Mouse (Mus musculus): ENCODE results near the gene Ctdnep1. TPM values are rescaled to one million over a fixed set of nuclear protein-coding genes. Genes with fewer than 3 reads are reported as not detected.

Ctdnep1 gene
- polyA plus RNA-seq (2015; fragmentation: Nextera tagmentation; extraction: Ambion mirVana) = 19.0 and 24.6 TPM in 2 replicates

- Histone ChIP-seq H3K4me3 (replicated peaks; ENCODE audit: low read length) (peak within 1 kb of the TSS; percentile 73), H3K27me3 (replicated peaks; ENCODE audit: control insufficient read depth, insufficient read depth, low read length) (no peaks in the 10 kb centered on the region), H3K9me3 (ENCODE audit: control insufficient read depth, low read length) (no peaks in the 10 kb centered on the region), H3K27ac (ENCODE audit: low read length) (peak within 1 kb of the TSS; percentile 98), H3K9ac (replicated peaks; ENCODE audit: low read depth, low read length) (peak within 1 kb of the TSS; percentile 80), H3K4me1 (replicated peaks; ENCODE audit: control insufficient read depth, insufficient read depth, low read length) (peaks cover 30% of the 10 kb centered on the region), H3K36me3 (ENCODE audit: control insufficient read depth, insufficient read depth) (peaks cover 17% of the 10 kb centered on the region), H3K4me2 (ENCODE audit: low read length) (peak within 1 kb of the TSS; percentile 77)
- WGBS = under 1% methylated on average over 43 of the region's 43 CpGs
- no peak; the same call in 1 of the 2 replicates for ATAC-seq
Observed at GRCm38 (mm10) chr11:69981141-69981762, at the start of gene Ctdnep1. TSS of gene Ctdnep1 (plus strand) at chr11:69981156.

GRCm38 (mm10) chr11:69931769-69932168, 49.2 kb upstream of the Ctdnep1 start:
- H3K4me2 ChIP-seq (ENCODE audit: low read length) = no peak overlapping the region
- ATAC-seq = no peak
- H3K4me1 ChIP-seq (replicated peaks; ENCODE audit: control insufficient read depth, insufficient read depth, low read length) = peaks cover 22% of the 10 kb centered on the region

DNA sequence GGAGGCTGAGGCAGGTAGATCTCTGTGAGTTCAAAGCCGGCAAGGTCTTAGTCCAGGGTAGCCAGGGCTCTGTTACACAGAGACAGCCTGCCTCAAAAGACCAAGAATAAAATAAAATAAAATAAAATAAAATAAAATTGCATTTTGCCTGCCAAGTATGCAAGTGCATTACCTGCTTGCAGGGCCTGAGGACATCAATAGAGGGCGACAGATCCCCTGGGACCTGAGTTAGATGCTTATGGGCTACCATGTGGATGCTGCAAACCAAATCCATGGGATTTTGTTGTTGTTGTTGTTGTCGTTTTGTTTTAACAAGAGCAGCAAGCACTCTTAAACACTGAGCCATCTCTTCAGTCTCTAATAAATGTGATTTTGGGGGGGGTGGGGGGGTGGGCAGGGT, 48.7 kb upstream of the Ctdnep1 start:
- Histone ChIP-seq H3K27ac (ENCODE audit: low read length) (no peak overlapping the region), H3K4me1 (replicated peaks; ENCODE audit: control insufficient read depth, insufficient read depth, low read length) (peaks cover 22% of the 10 kb centered on the region), H3K9me3 (ENCODE audit: control insufficient read depth, low read length) (no peaks in the 10 kb centered on the region), H3K27me3 (replicated peaks; ENCODE audit: control insufficient read depth, insufficient read depth, low read length) (peaks cover 7% of the 10 kb centered on the region), H3K9ac (replicated peaks; ENCODE audit: low read depth, low read length) (no peak overlapping the region), H3K4me2 (ENCODE audit: low read length) (no peak overlapping the region), H3K36me3 (ENCODE audit: control insufficient read depth, insufficient read depth) (no peaks in the 10 kb centered on the region), H3K4me3 (replicated peaks; ENCODE audit: low read length) (no peak overlapping the region)
- WGBS = 45% methylated on average over 3 of the region's 3 CpGs
- ATAC-seq = no peak

More at GRCm38 (mm10) chr11:69931769-69932168, 49.2 kb upstream of the Ctdnep1 start:
- Histone ChIP-seq H3K27ac (ENCODE audit: low read length) (no peak overlapping the region), H3K9ac (replicated peaks; ENCODE audit: low read depth, low read length) (no peak overlapping the region), H3K36me3 (ENCODE audit: control insufficient read depth, insufficient read depth) (no peaks in the 10 kb centered on the region), H3K4me3 (replicated peaks; ENCODE audit: low read length) (no peak overlapping the region), H3K27me3 (replicated peaks; ENCODE audit: control insufficient read depth, insufficient read depth, low read length) (peaks cover 2% of the 10 kb centered on the region; the same call in 1 of the 2 replicates), H3K9me3 (ENCODE audit: control insufficient read depth, low read length) (no peaks in the 10 kb centered on the region)
- WGBS = 72% methylated on average over 8 of the region's 8 CpGs

DNA sequence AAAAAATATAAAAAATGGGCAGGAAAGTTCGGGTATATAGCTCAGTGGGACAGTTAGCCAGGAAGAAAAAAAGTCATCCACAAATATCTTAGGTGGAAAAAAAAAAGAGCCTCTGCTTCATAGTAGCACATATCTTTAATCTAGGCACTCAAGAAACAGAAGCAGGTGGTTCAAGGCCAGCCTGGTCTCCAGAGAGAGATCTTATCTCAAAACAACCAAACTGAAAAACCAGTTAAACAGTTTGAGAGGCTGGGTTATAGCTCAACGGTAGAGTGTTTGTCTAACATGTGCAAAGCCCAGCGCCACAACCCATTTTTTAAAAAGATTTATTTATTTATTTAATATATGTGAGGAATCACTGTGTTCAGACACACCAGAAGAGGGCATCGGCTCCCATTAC, 47.9 kb upstream of the Ctdnep1 start:
- peaks cover 10% of the 10 kb centered on the region for H3K27me3 ChIP-seq (replicated peaks; ENCODE audit: control insufficient read depth, insufficient read depth, low read length)
- no peaks in the 10 kb centered on the region for H3K36me3 ChIP-seq (ENCODE audit: control insufficient read depth, insufficient read depth)
- WGBS = 76% methylated on average over 4 of the region's 4 CpGs
- ATAC-seq = no peak
- H3K27ac ChIP-seq (ENCODE audit: low read length) = no peak overlapping the region
- H3K4me2 ChIP-seq (ENCODE audit: low read length) = no peak overlapping the region
- no peaks in the 10 kb centered on the region for H3K9me3 ChIP-seq (ENCODE audit: control insufficient read depth, low read length)
- H3K4me1 ChIP-seq (replicated peaks; ENCODE audit: control insufficient read depth, insufficient read depth, low read length) = peaks cover 22% of the 10 kb centered on the region
- H3K9ac ChIP-seq (replicated peaks; ENCODE audit: low read depth, low read length) = no peak overlapping the region
- no peak overlapping the region for H3K4me3 ChIP-seq (replicated peaks; ENCODE audit: low read length)

DNA sequence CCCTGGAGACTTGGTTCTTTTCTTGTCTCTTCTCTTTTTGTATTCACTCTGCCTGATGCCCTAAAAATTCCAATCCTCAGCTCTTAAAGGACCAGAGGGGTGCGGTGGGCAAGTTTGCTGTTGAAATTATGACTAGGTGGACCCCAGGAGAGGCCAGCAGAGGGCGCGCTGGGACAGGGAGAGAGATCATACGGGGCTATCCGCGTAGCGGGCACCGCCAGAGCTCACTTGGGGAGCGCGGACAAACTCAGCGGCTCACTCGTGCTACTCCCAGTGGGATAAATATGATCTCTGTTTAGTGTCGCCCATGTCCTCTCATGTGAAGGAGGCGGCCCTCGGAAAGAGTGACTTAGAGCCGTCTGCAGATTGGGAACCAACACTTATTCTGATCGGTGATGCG, 46.8 kb upstream of the Ctdnep1 start:
- H3K4me2 ChIP-seq (ENCODE audit: low read length) = peak overlapping the region; percentile 45
- no peaks in the 10 kb centered on the region for H3K9me3 ChIP-seq (ENCODE audit: control insufficient read depth, low read length)
- no peak overlapping the region for H3K9ac ChIP-seq (replicated peaks; ENCODE audit: low read depth, low read length)
- H3K27ac ChIP-seq (ENCODE audit: low read length) = no peak overlapping the region
- peak overlapping the region; percentile 26 for H3K4me3 ChIP-seq (replicated peaks; ENCODE audit: low read length)
- H3K36me3 ChIP-seq (ENCODE audit: control insufficient read depth, insufficient read depth) = no peaks in the 10 kb centered on the region
- 1% methylated on average over 18 of the region's 18 CpGs for WGBS
- peak; percentile 56 for ATAC-seq
- H3K27me3 ChIP-seq (replicated peaks; ENCODE audit: control insufficient read depth, insufficient read depth, low read length) = peaks cover 13% of the 10 kb centered on the region
- peaks cover 22% of the 10 kb centered on the region for H3K4me1 ChIP-seq (replicated peaks; ENCODE audit: control insufficient read depth, insufficient read depth, low read length)

DNA sequence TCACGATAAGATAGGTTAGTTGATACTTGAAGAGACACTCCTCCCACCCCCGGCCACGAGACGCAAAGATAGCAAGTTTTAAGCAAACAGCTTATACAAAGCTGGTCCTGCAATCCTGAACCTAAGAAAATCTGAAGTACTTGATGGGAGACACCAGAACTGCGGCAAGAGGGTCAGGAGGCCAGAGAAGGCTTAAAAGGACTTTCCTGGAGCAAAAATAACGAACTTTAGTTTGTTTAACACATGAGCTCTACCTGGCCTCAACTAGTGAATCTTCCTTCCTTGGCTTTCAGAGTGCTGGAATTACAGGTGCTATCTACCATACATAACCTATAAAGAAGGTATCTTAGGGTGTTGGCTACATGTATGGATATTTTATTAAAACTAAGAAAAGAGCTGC, 46.3 kb upstream of the Ctdnep1 start:
- Histone ChIP-seq H3K9ac (replicated peaks; ENCODE audit: low read depth, low read length) (no peak overlapping the region), H3K4me3 (replicated peaks; ENCODE audit: low read length) (peak overlapping the region; percentile 26), H3K4me2 (ENCODE audit: low read length) (peak overlapping the region; percentile 45; the same call in 1 of the 2 replicates), H3K4me1 (replicated peaks; ENCODE audit: control insufficient read depth, insufficient read depth, low read length) (peaks cover 22% of the 10 kb centered on the region), H3K36me3 (ENCODE audit: control insufficient read depth, insufficient read depth) (no peaks in the 10 kb centered on the region), H3K27ac (ENCODE audit: low read length) (no peak overlapping the region), H3K9me3 (ENCODE audit: control insufficient read depth, low read length) (no peaks in the 10 kb centered on the region), H3K27me3 (replicated peaks; ENCODE audit: control insufficient read depth, insufficient read depth, low read length) (peaks cover 13% of the 10 kb centered on the region)
- 17% methylated on average over 6 of the region's 6 CpGs for WGBS
- no peak for ATAC-seq

DNA sequence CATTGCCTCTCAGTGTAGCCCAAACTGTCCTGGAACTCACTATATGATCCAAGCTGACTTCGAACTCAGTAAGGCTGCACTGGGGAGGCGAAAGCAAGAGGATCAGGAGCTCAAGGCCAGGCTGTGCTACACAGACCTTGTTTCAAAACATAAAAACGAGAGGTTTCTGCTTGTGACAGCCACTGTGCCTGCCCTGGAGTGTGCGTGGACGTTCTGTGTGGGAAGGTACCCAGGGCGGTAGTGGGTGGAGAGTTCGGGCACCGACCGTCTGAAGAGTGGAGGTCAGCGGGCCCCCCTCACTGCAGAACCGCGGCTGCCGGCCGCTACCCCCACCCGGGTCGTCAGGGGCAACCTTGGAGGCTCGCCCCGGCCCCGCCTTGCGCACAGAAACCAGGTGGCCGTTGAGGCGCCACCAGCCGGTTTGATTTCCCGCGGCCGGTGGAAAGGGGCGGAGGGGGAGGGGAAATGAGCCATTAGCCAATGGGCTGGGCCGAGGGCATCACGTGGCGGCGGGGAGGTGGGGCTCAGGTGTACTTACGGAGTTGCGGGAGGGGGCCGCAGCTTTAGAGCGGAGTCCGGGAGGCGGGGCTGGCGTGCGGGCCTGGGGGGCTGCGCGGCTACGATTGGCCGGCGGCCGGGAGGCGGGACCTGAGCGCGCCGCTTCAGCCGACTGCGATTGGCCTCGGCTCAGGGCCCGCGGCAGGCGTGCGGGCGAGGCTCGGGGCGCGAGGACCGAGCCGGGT, 45.6 kb upstream of the Ctdnep1 start, which contains the start of gene Ybx2:
Ybx2 (plus strand) TSS at position 660 of the 743 bp plus-strand sequence.
- Histone ChIP-seq H3K9me3 (ENCODE audit: control insufficient read depth, low read length) (no peaks in the 10 kb centered on the region), H3K4me1 (replicated peaks; ENCODE audit: control insufficient read depth, insufficient read depth, low read length) (peaks cover 22% of the 10 kb centered on the region), H3K36me3 (ENCODE audit: control insufficient read depth, insufficient read depth) (no peaks in the 10 kb centered on the region), H3K4me2 (ENCODE audit: low read length) (peak within 1 kb of the TSS; percentile 100), H3K27me3 (replicated peaks; ENCODE audit: control insufficient read depth, insufficient read depth, low read length) (peaks cover 13% of the 10 kb centered on the region), H3K9ac (replicated peaks; ENCODE audit: low read depth, low read length) (peak within 1 kb of the TSS; percentile 62), H3K27ac (ENCODE audit: low read length) (no peak within 1 kb of the TSS), H3K4me3 (replicated peaks; ENCODE audit: low read length) (peak within 1 kb of the TSS; percentile 61)
- peak; percentile 89 for ATAC-seq
- 1% methylated on average over 56 of the region's 62 CpGs for WGBS

- under 1% methylated on average over 24 of the region's 30 CpGs for WGBS
- Histone ChIP-seq H3K4me1 (replicated peaks; ENCODE audit: control insufficient read depth, insufficient read depth, low read length) (peaks cover 22% of the 10 kb centered on the region), H3K9ac (replicated peaks; ENCODE audit: low read depth, low read length) (peak overlapping the region; percentile 62), H3K27me3 (replicated peaks; ENCODE audit: control insufficient read depth, insufficient read depth, low read length) (peaks cover 13% of the 10 kb centered on the region), H3K4me3 (replicated peaks; ENCODE audit: low read length) (peak overlapping the region; percentile 61), H3K4me2 (ENCODE audit: low read length) (peak overlapping the region; percentile 100), H3K27ac (ENCODE audit: low read length) (no peak overlapping the region), H3K9me3 (ENCODE audit: control insufficient read depth, low read length) (no peaks in the 10 kb centered on the region), H3K36me3 (ENCODE audit: control insufficient read depth, insufficient read depth) (no peaks in the 10 kb centered on the region)
- ATAC-seq = peak; percentile 21; the same call in 1 of the 2 replicates
Observed at GRCm38 (mm10) chr11:69936156-69936555, 44.8 kb upstream of the Ctdnep1 start.

- Histone ChIP-seq H3K27me3 (replicated peaks; ENCODE audit: control insufficient read depth, insufficient read depth, low read length) (peaks cover 13% of the 10 kb centered on the region), H3K9ac (replicated peaks; ENCODE audit: low read depth, low read length) (no peak overlapping the region), H3K4me2 (ENCODE audit: low read length) (peak overlapping the region; percentile 100), H3K27ac (ENCODE audit: low read length) (no peak overlapping the region), H3K36me3 (ENCODE audit: control insufficient read depth, insufficient read depth) (no peaks in the 10 kb centered on the region), H3K4me3 (replicated peaks; ENCODE audit: low read length) (peak overlapping the region; percentile 61), H3K4me1 (replicated peaks; ENCODE audit: control insufficient read depth, insufficient read depth, low read length) (peaks cover 22% of the 10 kb centered on the region), H3K9me3 (ENCODE audit: control insufficient read depth, low read length) (no peaks in the 10 kb centered on the region)
- WGBS = 37% methylated on average over 9 of the region's 9 CpGs
- no peak for ATAC-seq
Observed at GRCm38 (mm10) chr11:69936714-69937347, 44.1 kb upstream of the Ctdnep1 start.
